Mouse (Mus musculus) heart, adult 9 months (tissue): Measurements from ENCODE around the gene Pitx1.

Experiments
- DNase-seq, 2 experiments: peaks; one replicate each; pipeline ENCODE4 v3.0.0; 2022; ENCODE audit warnings: low spot score in 2 of 2

Gene Pitx1

DNA sequence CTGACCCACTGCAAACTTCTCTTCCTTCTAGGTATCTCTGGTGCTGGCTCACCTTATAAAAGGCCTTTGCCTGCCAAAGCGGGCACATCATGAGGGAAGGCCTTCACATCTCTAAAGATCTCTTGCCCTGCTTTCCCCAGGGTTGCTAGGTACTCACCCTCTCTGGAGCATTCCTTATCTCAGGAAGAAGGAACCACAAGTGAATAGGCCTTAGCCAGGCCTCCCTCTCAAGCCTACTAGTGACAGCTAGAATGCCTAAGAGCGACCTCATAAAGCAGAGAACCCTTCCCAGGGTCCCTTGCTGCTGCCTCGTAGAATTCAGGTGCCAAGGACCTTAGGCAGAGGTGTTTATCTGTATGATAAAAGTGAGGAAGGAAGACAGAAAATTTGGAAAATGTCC is 51.7 kb downstream of the Pitx1 start, which contains the start of gene Catsper3:
Gene Catsper3 (plus strand): TSS at position 301 of the 400 bp plus-strand sequence.
- no peak for DNase-seq

DNA sequence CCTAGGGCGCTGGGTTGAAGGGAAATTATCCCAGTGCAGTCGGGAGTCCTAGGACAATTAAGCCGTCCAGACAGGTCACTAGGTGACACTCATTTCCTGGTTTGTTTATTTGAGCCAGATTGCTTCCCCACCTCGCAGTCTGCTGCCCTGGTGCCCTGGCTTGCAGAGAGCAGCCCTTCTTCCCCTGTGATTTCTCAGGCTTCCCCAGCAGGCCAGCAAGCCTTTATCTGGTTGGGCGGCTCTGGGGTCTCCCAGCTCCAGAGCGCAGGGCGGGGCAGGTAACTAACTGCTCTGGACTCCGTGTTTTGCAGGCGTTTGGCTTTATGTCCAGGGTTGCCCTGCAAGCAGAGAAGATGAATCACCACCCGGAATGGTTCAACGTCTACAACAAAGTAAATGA is 60.9 kb downstream of the Pitx1 start:
- no peak for DNase-seq
